Mouse (Mus musculus): ENCODE measurements at regions not wholly inside any gene's neighbourhood (a gene's known extent, or its start where the extent isn't known, plus 50 kb on each side); places are given as distances from the start of the nearest gene placed in this dataset.

DNA sequence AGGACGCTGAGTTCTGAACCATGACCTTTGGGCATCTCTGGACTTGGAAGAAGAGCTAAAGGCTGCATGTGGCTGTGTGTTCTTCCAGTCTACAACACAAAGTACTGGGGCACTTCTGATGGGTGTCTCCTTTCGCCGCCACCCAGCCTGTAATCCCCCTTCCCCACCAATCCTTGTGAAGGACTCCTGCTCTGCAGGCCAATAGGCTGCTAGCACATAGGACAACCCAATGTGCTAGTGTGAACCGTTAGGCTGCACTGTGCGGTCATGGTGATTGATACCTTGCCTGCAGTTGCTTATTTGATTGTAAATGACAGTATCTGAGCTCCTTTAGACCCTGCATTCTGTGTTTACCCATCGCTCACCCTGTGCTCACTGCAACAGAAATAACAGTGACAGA, 59.5 kb upstream of the Fxr1 start:
- no peak for ATAC-seq (replicated peaks in 1 of 2; ENCODE audit: insufficient read depth in 1 of 2, low FRiP score in 2 of 2, low TSS enrichment in 1 of 2, low read depth in 1 of 2, poor library complexity in 2 of 2, severe bottlenecking in 2 of 2)

DNA sequence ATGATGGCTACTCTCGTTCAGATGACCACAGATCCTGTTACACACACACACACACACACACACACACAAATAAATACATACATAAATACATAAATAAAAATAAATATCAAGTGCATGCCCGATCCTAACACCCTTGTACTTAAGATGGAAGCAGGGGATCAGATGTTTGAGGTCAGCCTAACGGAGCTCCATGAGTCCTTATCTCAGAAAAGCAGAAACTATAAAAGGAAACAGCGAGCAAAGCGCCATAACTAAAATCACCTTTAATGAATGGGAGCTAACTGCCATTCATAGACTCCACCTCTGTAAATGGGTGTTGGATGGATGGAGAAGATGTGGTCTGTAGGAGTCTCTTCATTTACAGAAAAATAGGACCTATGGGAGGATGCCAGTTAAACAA, 56.8 kb upstream of the Fxr1 start:
- no peak for ATAC-seq (replicated peaks in 1 of 2; ENCODE audit: insufficient read depth in 1 of 2, low FRiP score in 2 of 2, low TSS enrichment in 1 of 2, low read depth in 1 of 2, poor library complexity in 2 of 2, severe bottlenecking in 2 of 2)

DNA sequence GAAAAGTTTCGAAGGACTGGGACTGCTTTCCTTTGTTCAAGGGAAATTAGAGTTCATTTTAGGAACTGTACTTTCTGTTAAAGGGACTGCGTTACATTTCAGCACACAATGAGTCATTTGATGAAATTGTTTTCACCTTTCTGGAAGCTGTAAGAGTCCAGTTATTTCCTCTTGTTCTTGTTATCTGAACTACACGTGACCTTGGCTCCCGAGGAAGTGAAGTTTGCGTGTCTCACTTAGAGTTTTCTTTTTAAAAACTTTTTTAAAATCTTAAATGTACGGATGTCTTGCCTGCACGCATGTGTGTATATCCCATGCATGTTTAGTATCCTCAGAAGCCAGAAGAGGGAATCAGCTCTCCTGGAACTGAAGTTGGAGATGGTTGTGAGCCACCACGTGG, 52.6 kb upstream of the Fxr1 start:
- ATAC-seq (replicated peaks in 1 of 2; ENCODE audit: insufficient read depth in 1 of 2, low FRiP score in 2 of 2, low TSS enrichment in 1 of 2, low read depth in 1 of 2, poor library complexity in 2 of 2, severe bottlenecking in 2 of 2), result no peak
